Mouse (Mus musculus) right cerebral cortex, postnatal 4 days (tissue): ENCODE measurements around the gene Irf1.

Experiments
- DNase-seq: peaks from one replicate; pipeline ENCODE4 v3.0.0-alpha.2; 2022

Gene Irf1

DNA sequence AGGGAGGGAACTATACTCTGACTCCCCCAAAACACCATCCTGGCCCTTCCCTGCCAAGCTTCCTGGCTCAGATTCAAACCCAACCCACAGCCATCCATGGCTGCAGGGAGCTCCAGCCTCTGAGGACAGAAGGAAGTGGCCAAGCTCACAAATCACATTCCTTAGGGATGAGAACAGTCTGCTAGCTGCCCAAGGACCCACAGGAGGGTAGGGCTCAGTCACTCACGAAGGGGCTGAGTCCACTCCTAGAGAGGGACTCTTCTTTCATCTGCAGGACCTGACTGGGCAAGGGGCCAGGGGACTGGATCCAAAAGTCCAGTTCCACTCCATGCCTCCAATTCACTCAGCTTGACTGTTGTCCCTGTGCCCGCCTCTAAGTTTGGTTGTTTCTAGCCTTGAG, 8.0 kb upstream of the Irf1 start:
- DNase-seq, result peak; percentile 55

- DNase-seq, result no peak
Observed at GRCm38 (mm10) chr11:53762426-53762825, 7.4 kb upstream of the Irf1 start.

GRCm38 (mm10) chr11:53762827-53763495, 6.9 kb upstream of the Irf1 start:
- peak; percentile 50 for DNase-seq

DNA sequence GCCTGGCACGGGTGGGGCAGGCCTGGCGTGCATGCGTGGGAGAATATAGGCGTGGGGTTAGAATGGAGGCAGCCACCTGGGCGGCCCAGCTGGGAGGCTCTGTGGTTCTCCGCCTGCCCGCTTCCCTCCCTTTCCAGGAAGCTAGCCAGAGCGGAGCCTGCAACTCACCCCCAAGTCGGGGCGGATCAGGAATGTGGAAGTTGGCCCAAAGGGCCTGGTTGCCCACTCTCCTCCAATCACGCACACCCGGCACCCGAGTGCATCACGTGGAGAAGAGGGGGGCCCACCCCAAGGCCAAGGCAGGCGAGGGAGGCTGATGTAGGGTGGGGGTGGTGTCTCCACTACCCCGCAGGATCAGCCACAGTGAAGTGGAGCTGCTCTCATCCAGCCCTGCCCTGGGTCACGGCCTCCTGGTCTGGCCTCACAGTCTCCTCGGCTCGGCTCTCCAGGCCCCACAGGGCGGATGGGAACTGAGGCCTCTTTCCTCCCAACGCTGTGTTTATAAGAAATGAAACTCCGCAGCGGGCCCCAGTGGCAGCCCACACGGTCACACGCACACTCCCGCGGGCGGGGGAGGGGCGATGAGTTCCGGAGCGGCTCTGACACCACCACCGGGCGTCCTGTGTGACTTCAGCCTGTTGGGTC, 6.2 kb upstream of the Irf1 start:
- DNase-seq, result peak; percentile 76

- no peak for DNase-seq
Observed at GRCm38 (mm10) chr11:53764581-53764980, 5.2 kb upstream of the Irf1 start.

DNA sequence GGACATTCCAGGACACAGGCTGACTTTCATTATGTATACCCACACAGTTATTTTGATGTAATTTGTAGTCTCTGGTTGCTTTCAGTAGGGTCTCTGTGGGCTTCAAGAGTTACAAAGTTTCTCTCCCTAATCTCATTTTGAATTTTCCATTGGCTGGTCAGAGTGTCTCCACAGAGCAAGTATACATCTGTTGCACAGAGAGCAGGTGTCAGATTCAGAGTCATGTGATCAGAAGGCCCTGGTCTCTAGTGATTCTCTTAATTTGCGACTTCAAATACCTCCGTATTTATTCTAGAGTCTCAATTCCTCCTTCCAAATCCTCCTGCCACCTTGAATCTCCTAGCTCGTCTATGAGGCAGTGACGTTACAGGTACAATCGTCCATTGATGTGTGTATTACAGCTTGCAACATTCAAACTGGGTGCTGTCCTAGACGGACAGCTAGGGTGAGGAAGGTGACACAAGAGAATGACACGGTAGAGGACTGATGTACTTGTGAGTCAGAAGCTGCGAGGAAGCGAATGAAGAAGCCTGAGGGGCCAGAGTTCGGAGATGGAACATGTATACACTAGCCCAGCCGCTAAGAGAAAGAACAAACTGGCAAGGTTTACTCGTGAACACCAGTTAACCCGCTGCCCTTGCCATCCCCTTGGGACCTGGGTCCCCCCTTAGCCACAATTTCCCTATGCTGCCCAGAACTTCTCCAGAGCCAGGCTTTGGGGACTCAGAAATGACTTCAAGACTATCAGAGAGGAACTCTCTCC, 1.2 kb upstream of the Irf1 start:
- DNase-seq, result no peak

GRCm38 (mm10) chr11:53769185-53769576, 633 bp upstream of the Irf1 start:
- no peak for DNase-seq

DNA sequence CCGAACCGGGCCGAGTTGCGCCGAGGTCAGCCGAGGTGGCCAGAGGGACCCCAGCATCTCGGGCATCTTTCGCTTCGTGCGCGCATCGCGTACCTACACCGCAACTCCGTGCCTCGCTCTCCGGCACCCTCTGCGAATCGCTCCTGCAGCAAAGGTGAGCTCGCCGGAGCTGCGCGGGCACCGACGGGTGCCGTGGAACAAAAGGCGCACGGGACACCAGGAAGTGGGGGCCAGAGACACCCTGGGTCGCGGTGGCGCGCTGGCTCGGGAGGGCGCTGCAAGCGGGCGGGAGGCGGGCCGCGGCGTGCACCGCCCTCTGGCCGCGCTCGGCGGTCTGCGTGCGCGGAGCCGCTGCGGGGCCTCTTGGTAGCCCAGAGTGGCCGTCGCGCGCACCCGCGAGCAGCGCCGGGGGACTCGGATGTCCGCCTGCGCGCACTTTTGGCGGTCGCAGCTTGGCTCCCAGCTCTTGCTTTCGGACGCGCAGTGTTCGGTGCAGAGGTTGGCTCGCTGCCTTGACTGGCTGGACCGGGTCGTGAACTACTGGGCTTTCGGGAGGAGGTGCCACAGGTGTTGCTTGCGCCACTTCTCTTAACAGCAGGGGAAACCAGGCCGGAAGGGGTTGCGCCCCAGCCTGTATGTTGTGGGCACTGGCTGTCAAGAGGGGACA, 444 bp downstream of the Irf1 start:
- peak; percentile 64 for DNase-seq

DNA sequence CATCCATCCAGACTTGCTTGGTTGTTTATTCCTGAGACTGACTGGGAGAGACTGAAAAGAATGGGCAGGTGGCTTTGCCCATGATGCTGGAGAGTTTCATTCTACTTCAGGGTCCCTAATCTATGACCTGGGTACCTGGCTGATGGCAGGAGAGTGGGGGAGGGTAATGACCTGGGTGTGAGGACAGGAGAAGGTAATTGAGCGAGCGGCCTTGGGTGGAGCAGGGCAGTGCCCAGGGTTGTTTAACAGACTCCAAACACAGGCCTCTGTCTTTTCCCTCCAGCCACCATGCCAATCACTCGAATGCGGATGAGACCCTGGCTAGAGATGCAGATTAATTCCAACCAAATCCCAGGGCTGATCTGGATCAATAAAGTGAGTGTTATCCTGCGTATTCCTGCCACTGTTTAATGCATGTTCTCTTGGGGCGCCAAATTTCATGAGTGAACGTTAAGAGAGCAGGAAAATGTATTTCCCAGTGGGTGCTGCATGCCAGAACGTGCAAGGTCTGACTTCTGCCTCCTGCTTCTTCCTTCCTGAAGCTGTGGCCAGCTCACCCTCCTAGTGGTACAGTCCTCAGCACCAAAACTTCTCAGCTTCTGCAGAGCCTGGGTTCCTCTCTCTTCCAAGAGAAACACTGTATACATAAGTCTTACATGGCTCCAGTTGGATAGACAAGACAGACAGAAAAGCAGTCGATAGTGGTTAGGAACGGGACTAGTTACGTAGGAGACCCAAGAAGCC, 1.4 kb downstream of the Irf1 start:
- no peak for DNase-seq

DNA sequence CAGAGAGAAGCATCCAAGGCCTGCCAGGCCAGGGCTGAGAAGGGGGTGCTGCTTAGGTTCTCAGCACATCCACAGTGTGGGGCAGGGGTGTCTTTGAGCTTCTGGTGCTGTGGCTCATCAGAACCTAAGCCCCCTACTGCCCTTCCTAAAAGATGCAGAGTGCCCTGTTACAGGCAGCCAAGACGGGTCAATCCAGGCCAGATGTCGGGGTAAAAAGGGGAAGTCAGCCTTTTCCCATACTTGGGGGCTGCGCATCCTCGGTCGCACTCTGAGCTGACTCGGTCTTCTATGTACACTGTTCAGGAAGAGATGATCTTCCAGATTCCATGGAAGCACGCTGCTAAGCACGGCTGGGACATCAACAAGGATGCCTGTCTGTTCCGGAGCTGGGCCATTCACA, 2.7 kb downstream of the Irf1 start:
- DNase-seq, result no peak

DNA sequence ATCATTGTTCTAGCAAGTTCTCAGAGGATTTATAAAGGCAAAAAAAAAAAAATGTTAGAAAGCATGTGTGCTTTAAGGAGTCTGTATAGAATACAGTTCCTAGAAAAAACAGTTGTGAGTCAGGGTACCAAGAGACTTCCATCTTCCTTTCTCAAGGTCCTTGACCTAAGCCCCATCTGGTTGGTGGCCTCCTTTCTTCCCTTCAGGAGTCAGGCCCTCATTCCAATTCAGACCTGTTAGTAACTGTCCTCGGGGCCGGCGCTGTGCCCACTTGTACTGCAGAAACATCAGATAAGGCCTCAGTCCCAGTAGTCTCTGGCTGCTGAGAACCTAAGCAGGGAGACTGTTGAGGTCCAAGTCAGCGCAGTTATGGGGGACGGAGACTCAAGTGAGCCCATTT, 3.3 kb downstream of the Irf1 start, which contains the start of gene Gm17334:
TSS of gene Gm17334 (minus strand) at position 101 of the 400 bp plus-strand sequence.
- DNase-seq, result no peak

DNA sequence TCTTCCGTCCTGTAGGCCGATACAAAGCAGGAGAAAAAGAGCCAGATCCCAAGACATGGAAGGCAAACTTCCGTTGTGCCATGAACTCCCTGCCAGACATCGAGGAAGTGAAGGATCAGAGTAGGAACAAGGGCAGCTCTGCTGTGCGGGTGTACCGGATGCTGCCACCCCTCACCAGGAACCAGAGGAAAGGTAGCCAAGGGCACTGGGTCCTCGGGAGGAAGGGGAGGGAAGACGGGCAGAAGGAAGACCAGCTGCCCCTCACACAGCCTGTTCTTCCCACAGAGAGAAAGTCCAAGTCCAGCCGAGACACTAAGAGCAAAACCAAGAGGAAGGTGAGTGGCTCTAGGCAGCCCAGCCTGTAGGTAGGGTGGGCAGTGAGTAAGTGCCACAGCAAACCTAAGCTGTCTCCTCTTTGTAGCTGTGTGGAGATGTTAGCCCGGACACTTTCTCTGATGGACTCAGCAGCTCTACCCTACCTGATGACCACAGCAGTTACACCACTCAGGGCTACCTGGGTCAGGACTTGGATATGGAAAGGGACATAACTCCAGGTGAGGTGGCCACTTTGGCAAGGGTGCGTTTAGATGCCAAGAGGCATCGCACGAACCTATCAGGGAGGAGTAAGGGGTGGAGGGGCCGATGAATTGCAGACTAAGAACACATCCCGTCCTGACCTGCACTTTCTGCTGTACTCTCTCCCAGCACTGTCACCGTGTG, 4.0 kb downstream of the Irf1 start:
- no peak for DNase-seq

GRCm38 (mm10) chr11:53774659-53775255, 4.9 kb downstream of the Irf1 start:
- no peak for DNase-seq

DNA sequence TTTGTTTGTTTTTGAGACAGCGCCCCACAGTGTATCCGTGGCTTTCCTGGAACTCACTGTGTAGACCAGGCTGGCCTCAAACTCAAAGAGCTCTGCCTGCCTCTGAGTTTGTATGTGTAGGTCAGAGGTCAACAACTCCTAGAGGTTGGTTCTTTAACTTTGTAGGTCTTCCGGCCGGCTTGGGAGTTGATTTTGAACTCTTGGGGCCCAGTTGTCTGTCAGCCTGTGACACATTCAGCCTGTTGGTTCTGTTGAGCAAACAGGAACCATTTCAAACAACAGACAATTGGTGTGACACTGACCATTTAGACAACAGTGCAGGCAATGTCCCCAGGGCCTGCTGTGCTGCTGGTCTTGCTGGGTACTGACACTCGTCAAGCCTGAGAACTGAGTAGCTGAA, 7.9 kb downstream of the Irf1 start:
- DNase-seq, result no peak

DNA sequence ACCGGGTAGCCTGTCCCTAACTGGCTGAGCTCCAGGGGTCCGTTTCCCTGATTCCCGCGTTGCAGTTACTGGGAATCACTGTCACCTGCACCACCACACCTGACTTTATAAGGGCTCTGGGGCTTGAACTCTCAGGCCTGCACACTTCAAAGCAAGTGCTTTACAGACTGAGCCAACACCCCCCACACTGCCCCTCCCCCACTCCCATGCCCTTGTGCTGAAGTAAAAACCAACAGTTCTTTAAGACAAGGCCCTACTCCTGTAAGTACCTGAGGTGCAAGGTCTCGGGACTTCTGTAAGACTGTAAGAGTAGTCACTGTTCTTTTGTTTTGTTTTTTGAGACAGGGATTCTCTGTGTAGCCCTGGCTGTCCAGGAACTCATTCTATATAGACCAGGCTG, 8.6 kb downstream of the Irf1 start:
- DNase-seq, result no peak

GRCm38 (mm10) chr11:53779808-53780207, 10.0 kb downstream of the Irf1 start:
- no peak for DNase-seq

DNA sequence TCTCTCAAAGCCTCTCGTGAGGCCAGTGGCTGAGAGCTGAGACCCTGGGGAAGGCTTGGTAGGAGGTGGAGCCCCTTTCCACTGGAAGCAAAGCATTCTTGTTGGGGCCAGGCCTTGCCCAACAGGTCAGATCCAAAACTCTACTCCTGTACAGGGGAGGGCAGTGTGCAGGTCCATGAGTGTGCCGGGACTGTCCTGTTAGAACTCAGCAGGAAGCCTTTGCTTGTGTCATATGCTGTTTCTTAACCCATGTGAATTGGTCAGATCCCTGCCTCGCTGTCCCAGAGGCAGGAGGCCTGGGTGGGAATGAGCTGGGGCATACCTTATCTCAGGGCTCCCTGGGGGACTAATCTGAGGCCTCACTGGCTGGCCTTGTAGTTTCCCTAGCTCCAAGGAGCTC, 10.4 kb downstream of the Irf1 start:
- DNase-seq, result no peak

DNA sequence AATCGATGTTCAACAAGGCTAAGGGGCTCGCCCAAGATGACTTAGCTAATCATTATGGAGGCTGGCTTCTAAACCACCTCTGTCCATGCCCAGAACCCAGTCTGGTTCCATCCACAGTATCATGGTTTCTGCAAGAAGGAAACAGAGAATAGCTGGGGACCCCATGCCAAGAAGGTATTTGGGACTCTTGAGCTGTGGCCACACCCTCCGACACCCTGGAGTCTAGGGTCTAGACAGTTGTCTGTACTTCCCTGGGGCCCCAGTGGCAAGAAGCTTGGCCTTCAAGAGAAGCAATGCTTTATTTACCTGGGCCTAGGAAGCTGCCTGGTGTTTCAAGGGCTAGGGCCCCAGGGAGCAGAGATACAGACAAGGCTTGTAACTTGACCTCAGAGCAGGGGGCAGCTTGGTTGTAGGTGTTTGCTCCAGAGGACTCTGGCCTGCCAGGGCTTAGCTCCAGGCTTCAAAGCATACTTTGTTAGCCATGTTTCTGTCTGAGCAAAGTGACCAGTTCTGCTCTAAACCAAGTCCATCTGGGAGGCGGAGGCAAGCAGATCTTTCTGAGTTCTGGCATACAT, 11.5 kb downstream of the Irf1 start:
- no peak for DNase-seq

GRCm38 (mm10) chr11:53781964-53782363, 12.2 kb downstream of the Irf1 start:
- DNase-seq, result no peak

DNA sequence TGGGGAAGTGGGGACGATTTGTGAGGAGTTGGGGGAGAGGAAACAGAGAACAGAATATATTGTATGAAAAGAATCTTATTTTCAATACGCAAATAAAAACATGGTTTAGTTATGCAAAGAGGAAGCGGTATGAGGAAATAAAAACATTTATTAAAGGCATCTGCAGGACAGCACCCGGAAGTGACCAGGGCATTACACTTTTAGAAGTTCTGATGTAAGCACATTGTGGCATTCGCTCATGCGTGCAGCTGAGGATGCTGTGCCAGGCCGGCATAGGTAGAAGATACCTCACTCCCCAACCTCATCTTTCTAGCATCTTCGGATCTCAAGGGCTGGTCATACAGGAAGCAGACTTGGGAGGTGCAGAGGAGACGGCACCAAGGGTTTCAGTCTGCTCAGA, 13.5 kb downstream of the Irf1 start:
- no peak for DNase-seq

DNA sequence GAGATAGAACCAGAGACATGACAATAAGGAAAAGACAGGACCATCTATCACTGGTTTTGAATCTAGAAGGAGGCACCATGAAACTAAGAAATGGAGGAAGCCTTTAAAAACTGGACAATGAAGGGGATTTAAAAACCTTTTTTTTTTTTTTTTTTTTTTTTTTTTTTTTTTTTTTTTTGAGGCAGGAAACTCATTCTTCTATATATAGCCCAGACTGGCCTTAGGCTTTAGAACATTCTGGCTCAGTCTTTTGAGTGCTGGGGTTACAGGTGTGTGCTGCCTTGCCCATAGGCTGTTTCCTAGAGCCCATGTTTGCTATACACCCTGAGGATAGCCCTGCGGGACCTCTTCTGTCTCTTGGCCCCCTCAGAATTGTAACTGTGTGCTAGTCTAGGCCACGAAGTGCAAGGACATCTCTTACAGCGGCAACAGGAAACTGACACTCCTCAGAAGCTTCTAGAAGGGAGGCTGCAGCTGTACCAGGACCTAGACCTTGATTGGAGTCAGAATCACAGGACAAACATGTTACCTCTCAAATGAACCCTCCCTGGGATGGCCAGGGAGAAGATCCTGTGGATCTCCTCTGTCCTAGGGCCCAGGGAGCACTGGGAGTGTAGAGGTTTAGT, 15.6 kb downstream of the Irf1 start:
- DNase-seq, result no peak
